In genomic region chr3:68059162-68059800, GRCm38 (mm10) we compare ENCODE assay signal across 9 mouse cellular contexts. TPM values are rescaled to one million over a fixed set of nuclear protein-coding genes. Genes with fewer than 3 reads are reported as not detected.
A peak's percentile ranks its signal among the peaks of the same experiment; 100 is the strongest.
DNase-seq lines count a peak whose midpoint lies in the region; ATAC-seq lines count a peak whose summit lies in the region.
"Had no signal": no experiment of that assay in that cellular context is flagged by ENCODE, and none has a peak within 500 bp of the region (broad histone marks: within the 10 kb centered on the region; RNA-seq: fewer than 3 reads in every experiment).

No protein-coding gene starts in this region.

- DNase-seq in adrenal gland, postnatal 14 days: peak; percentile 37
- no peak for DNase-seq in adrenal gland, adult 18-20 months (ENCODE audit: low spot score in 2 of 2)
- DNase-seq in layer of hippocampus, postnatal 14 days (ENCODE audit: low spot score in 2 of 2): no peak
- no peak for DNase-seq in spleen, postnatal 14 days (ENCODE audit: low spot score in 2 of 2)

- peak overlapping the region; percentile 63 for H3K4me3 ChIP-seq in megakaryocyte, embryonic 14.5 days (replicated peaks)
- H3K4me3 ChIP-seq in hindbrain, embryonic 15.5 days: no peak overlapping the region
- no peak overlapping the region for H3K4me3 ChIP-seq in midbrain, embryonic 12.5 days
- H3K4me3 ChIP-seq: limb, embryonic 15.5 days had no signal

- peaks cover 2% of the 10 kb centered on the region for H3K27me3 ChIP-seq in megakaryocyte, embryonic 14.5 days (replicated peaks)
- H3K27me3 ChIP-seq in hindbrain, embryonic 15.5 days: no peaks in the 10 kb centered on the region
- peaks cover 15% of the 10 kb centered on the region; the same call in 1 of the 2 replicates for H3K27me3 ChIP-seq in midbrain, embryonic 12.5 days

- no peaks in the 10 kb centered on the region for H3K36me3 ChIP-seq in megakaryocyte, embryonic 14.5 days (replicated peaks; ENCODE audit: low read length)
- no peaks in the 10 kb centered on the region for H3K36me3 ChIP-seq in hindbrain, embryonic 15.5 days
- H3K36me3 ChIP-seq in midbrain, embryonic 12.5 days: no peaks in the 10 kb centered on the region
- H3K36me3 ChIP-seq: limb, embryonic 15.5 days had no signal

- H3K4me2 ChIP-seq in hindbrain, embryonic 15.5 days: no peak overlapping the region
- no peak overlapping the region for H3K4me2 ChIP-seq in midbrain, embryonic 12.5 days (replicated peaks)
- H3K4me2 ChIP-seq: limb, embryonic 15.5 days had no signal

- no peak overlapping the region for H3K9ac ChIP-seq in hindbrain, embryonic 15.5 days
- no peak overlapping the region for H3K9ac ChIP-seq in midbrain, embryonic 12.5 days (replicated peaks)
- H3K9ac ChIP-seq: limb, embryonic 15.5 days had no signal

- H3K27ac ChIP-seq in hindbrain, embryonic 15.5 days (replicated peaks): no peak overlapping the region
- H3K27ac ChIP-seq in midbrain, embryonic 12.5 days (replicated peaks): no peak overlapping the region
- H3K27ac ChIP-seq: limb, embryonic 15.5 days had no signal

- ATAC-seq in megakaryocyte, adult 5-6 weeks (ENCODE audit: poor library complexity, severe bottlenecking): no peak
- peak; percentile 75 for ATAC-seq in hindbrain, embryonic 15.5 days (ENCODE audit: low FRiP score, low read depth)
- ATAC-seq in midbrain, embryonic 12.5 days (ENCODE audit: low FRiP score, low read depth): peak; percentile 65; the same call in 1 of the 2 replicates

- WGBS in hindbrain, embryonic 15.5 days: 50% methylated on average over 2 of the region's 2 CpGs
- 46% methylated on average over 2 of the region's 2 CpGs for WGBS in midbrain, embryonic 12.5 days

- H3K4me1 ChIP-seq in megakaryocyte, embryonic 14.5 days: peaks cover 36% of the 10 kb centered on the region
- H3K4me1 ChIP-seq in hindbrain, embryonic 15.5 days (replicated peaks): no peaks in the 10 kb centered on the region
- no peaks in the 10 kb centered on the region for H3K4me1 ChIP-seq in midbrain, embryonic 12.5 days
- H3K4me1 ChIP-seq: limb, embryonic 15.5 days had no signal

- no peaks in the 10 kb centered on the region for H3K9me3 ChIP-seq in megakaryocyte, embryonic 14.5 days
- no peaks in the 10 kb centered on the region for H3K9me3 ChIP-seq in hindbrain, embryonic 15.5 days
- no peaks in the 10 kb centered on the region for H3K9me3 ChIP-seq in midbrain, embryonic 12.5 days
- H3K9me3 ChIP-seq: limb, embryonic 15.5 days had no signal

RNA-seq across cellular contexts. Expression of gene Schip1, which starts 5.3 kb away (rescaled TPM):
- 15.8 and 18.4 TPM in 2 replicates for total RNA-seq in adrenal gland, postnatal 14 days (2021)
- 10 to 100 TPM in 1 of 2 experiments, 1 to 10 TPM in 1; 7.1 to 10.1 TPM for total RNA-seq in adrenal gland, adult 18-20 months (2021)
- polyA plus RNA-seq in megakaryocyte, embryonic 14.5 days (2012; ENCODE audit: insufficient read depth, low replicate concordance): 18.7 and 27.0 TPM in 2 replicates
- total RNA-seq in megakaryocyte, adult 5-6 weeks (2015): 0.11 and 0.25 TPM in 2 replicates
- total RNA-seq in megakaryocyte, adult 5-6 weeks (2017): not detected in 2 replicates
- 154 and 156 TPM in 2 replicates for polyA plus RNA-seq in hindbrain, embryonic 15.5 days (2015; fragmentation: Nextera tagmentation; extraction: Ambion mirVana)
- 101 and 108 TPM in 2 replicates for polyA plus RNA-seq in midbrain, embryonic 12.5 days (2016; fragmentation: Nextera tagmentation; extraction: Ambion mirVana)
- total RNA-seq in layer of hippocampus, postnatal 14 days (2021): 100 to 1,000 TPM; 300 to 309 TPM

Comparison
In these comparisons a context has a peak if more than half of its experiments do, and no peak if none do; other contexts are left out.
1. RNA of gene Schip1, which starts 5.3 kb away (total RNA-seq): 300 to 309 TPM in layer of hippocampus, postnatal 14 days; 15.8 to 18.4 TPM in adrenal gland, postnatal 14 days, 7.1 to 10.1 TPM in adrenal gland, adult 18-20 months and 0.11 to 0.25 TPM in megakaryocyte, adult 5-6 weeks; every median in the first group is over 10 times any median in the second.